Mouse (Mus musculus) CH12.LX (cell line): ENCODE results near the gene Arid5b. TPM values are rescaled to one million over a fixed set of nuclear protein-coding genes. Genes with fewer than 3 reads are reported as not detected.

Experiments used
- DNase-seq: peaks from one replicate; pipeline ENCODE4 v3.0.0-alpha.2; 2013; ENCODE audit errors: extremely low read depth
- H3K27ac ChIP-seq: 2 replicates; pipeline ENCODE4 v1.5.1; 2012; ENCODE audit warnings: low read depth, mild to moderate bottlenecking, control low read depth, moderate library complexity; ENCODE audit not compliant: insufficient read depth
- H3K27me3 ChIP-seq: replicated peaks from 2 replicates; pipeline ENCODE3; 2012; ENCODE audit warnings: inconsistent platforms
- H3K36me3 ChIP-seq, 2 experiments: replicated peaks in 1 of 2; 2 replicates each; pipeline versions ENCODE3 to v1.6.1; 2012; ENCODE audit warnings: inconsistent platforms in 1 of 2, low read length in 1 of 2, mild to moderate bottlenecking in 1 of 2, mixed read lengths in 1 of 2, moderate library complexity in 1 of 2; ENCODE audit not compliant: control insufficient read depth in 1 of 2, insufficient read depth in 1 of 2
- H3K4me1 ChIP-seq, 2 experiments: 2 replicates each; pipeline ENCODE4 v1.6.1; 2012; ENCODE audit warnings: inconsistent platforms in 1 of 2, moderate library complexity in 1 of 2; ENCODE audit not compliant: insufficient read depth in 2 of 2, control insufficient read depth in 1 of 2
- H3K4me2 ChIP-seq: 2 replicates; pipeline ENCODE4 v1.6.1; 2012; ENCODE audit warnings: low read depth, mild to moderate bottlenecking, control low read depth; ENCODE audit not compliant: poor library complexity, insufficient read depth, severe bottlenecking
- H3K4me3 ChIP-seq, 3 experiments: fragments of 150-350 bp in 1 of 3; sonication (generic) in 1 of 3; replicated peaks in 1 of 3; 2 replicates each; pipeline versions ENCODE3 to v1.5.1; 2011 to 2012; ENCODE audit warnings: low read depth in 2 of 3, low read length in 2 of 3, mild to moderate bottlenecking in 2 of 3, moderate library complexity in 2 of 3, control low read depth in 1 of 3, improper control_type of control experiment in 1 of 3, inconsistent platforms in 1 of 3, mixed read lengths in 1 of 3; ENCODE audit not compliant: poor library complexity in 1 of 3
- H3K79me2 ChIP-seq: replicated peaks from 2 replicates; pipeline ENCODE4 v1.6.1; 2012; ENCODE audit warnings: mild to moderate bottlenecking, moderate library complexity; ENCODE audit not compliant: control insufficient read depth, poor library complexity, insufficient read depth, severe bottlenecking; ENCODE audit errors: extremely low read depth
- H3K9ac ChIP-seq: 2 replicates; pipeline ENCODE4 v1.6.1; 2012; ENCODE audit warnings: low read depth, mild to moderate bottlenecking, control low read depth, moderate library complexity; ENCODE audit not compliant: insufficient read depth
- H3K9me3 ChIP-seq: replicated peaks from 2 replicates; pipeline ENCODE3; 2012; ENCODE audit warnings: low read length, inconsistent platforms, mixed read lengths
- ELF1 ChIP-seq: IDR thresholded peaks from 2 replicates; pipeline ENCODE4 v1.6.1; 2014; ENCODE audit warnings: low read depth, mild to moderate bottlenecking, inconsistent platforms, low read length, improper control_type of control experiment
- EP300 ChIP-seq: IDR thresholded peaks from 2 replicates; pipeline ENCODE4 v1.6.1; 2011; ENCODE audit warnings: low read length, improper control_type of control experiment
- HCFC1 ChIP-seq: IDR thresholded peaks from 2 replicates; pipeline ENCODE4 v1.6.1; 2012; ENCODE audit warnings: low read depth, mild to moderate bottlenecking, inconsistent platforms, low read length, improper control_type of control experiment
- MAFK ChIP-seq: IDR thresholded peaks from 2 replicates; pipeline ENCODE4 v1.6.1; 2011; ENCODE audit warnings: low read length, improper control_type of control experiment; ENCODE audit not compliant: insufficient replicate concordance
- MAX ChIP-seq: IDR thresholded peaks from 2 replicates; pipeline ENCODE4 v1.6.1; 2011; ENCODE audit warnings: low read length, improper control_type of control experiment
- MEF2A ChIP-seq: IDR thresholded peaks from 2 replicates; pipeline ENCODE4 v1.6.1; 2014; ENCODE audit warnings: low read depth, mild to moderate bottlenecking, inconsistent platforms, low read length, improper control_type of control experiment, borderline replicate concordance
- MYC ChIP-seq: IDR thresholded peaks from 2 replicates; pipeline ENCODE4 v1.6.1; 2011; ENCODE audit warnings: low read depth, mild to moderate bottlenecking, improper control_type of control experiment, low read length
- NRF1 ChIP-seq: IDR thresholded peaks from 2 replicates; pipeline ENCODE4 v1.6.1; 2014; ENCODE audit warnings: low read depth, mild to moderate bottlenecking, inconsistent platforms, low read length, improper control_type of control experiment, moderate library complexity
- PAX5 ChIP-seq: IDR thresholded peaks from 2 replicates; pipeline ENCODE4 v1.6.1; 2012; ENCODE audit warnings: low read length, inconsistent platforms, mixed read lengths
- SIN3A ChIP-seq: IDR thresholded peaks from 2 replicates; pipeline ENCODE4 v1.6.1; 2012; ENCODE audit warnings: low read length, improper control_type of control experiment, inconsistent platforms
- SMC3 ChIP-seq: IDR thresholded peaks from 2 replicates; pipeline ENCODE4 v1.6.1; 2011; ENCODE audit warnings: low read depth, low read length, improper control_type of control experiment
- TBP ChIP-seq: conservative IDR thresholded peaks from 2 replicates; pipeline ENCODE4 v1.6.1; 2011; ENCODE audit warnings: low read depth, low read length, improper control_type of control experiment
- ZKSCAN1 ChIP-seq: IDR thresholded peaks from 2 replicates; pipeline ENCODE4 v1.6.1; 2012; ENCODE audit warnings: low read depth, inconsistent platforms, low read length, improper control_type of control experiment, borderline replicate concordance
- ZNF384 ChIP-seq: IDR thresholded peaks from 2 replicates; pipeline ENCODE4 v1.6.1; 2012; ENCODE audit warnings: low read depth, low read length, improper control_type of control experiment, inconsistent platforms
- dilution Hi-C: fragments of 300-500 bp; cut with MboI; formaldehyde crosslinking; loops from 2 replicates; pipeline ENCODE4 v1.14.3; 2020; ENCODE audit warnings: low sequenced_read_pairs; ENCODE audit not compliant: extremely low pct_unique_long_range_greater_than_20kb, extremely low pct_ligation_motif_present
- in situ Hi-C: fragments of 300-500 bp; cut with MboI; formaldehyde crosslinking; loops from 3 replicates; pipeline ENCODE4 v1.14.3; 2019; ENCODE audit warnings: low sequenced_read_pairs, low pct_ligation_motif_present, low pct_unique_long_range_greater_than_20kb, mixed read lengths
- polyA plus RNA-seq: library from polyadenylated mRNA; unstranded; fragments of >175 nt; gene quantifications from 2 replicates; pipeline ENCODE4 v1.2.1, GENCODE M21; 2012; ENCODE audit warnings: low read depth; ENCODE audit not compliant: insufficient read length
- total RNA-seq, 2 experiments: library from RNA; depleted of rRNA; stranded (reverse); fragments of 300-350 nt in 1 of 2; fragments of >200 nt in 1 of 2; gene quantifications; 2 replicates each; pipeline ENCODE4 v1.2.3; 2012 to 2014

The Arid5b gene
- total and polyA plus RNA-seq, 3 experiments, result 1.1 to 2.6 (median 1.8) TPM

GRCm38 (mm10) chr10:68240804-68241485 lies 37.6 kb downstream of the Arid5b start:
- in situ Hi-C loops, result no loop called here
- Histone ChIP-seq H3K27ac (peak overlapping the region; percentile 30; the same call in 1 of the 2 replicates), H3K79me2 (no peaks in the 10 kb centered on the region), H3K4me2 (no peak overlapping the region), H3K36me3 (peaks cover 2 to 22% of the 10 kb centered on the region in 2 experiments), H3K9ac (no peak overlapping the region), H3K4me1 (peaks cover 7 to 30% of the 10 kb centered on the region in 2 experiments; a peak in 3 of 4 replicates), H3K27me3 (no peaks in the 10 kb centered on the region), H3K4me3 (no peak overlapping the region), H3K9me3 (no peaks in the 10 kb centered on the region)
- TF ChIP-seq MAX, result no peak
- no peak for TF ChIP-seq HCFC1
- no peak for TF ChIP-seq TBP
- no peak for DNase-seq
- dilution Hi-C loops, result no loop called here

- in situ Hi-C loops, result no loop called here
- Histone ChIP-seq H3K9me3 (no peaks in the 10 kb centered on the region), H3K36me3 (peaks cover 2 to 26% of the 10 kb centered on the region in 2 experiments), H3K79me2 (no peaks in the 10 kb centered on the region), H3K27me3 (no peaks in the 10 kb centered on the region), H3K4me3 (no peak overlapping the region), H3K27ac (peak overlapping the region; percentile 48; the same call in 1 of the 2 replicates), H3K9ac (0 out of 2 replicates have a peak overlapping the region, but pooled peaks have one; percentile 17), H3K4me1 (peaks cover 7 to 30% of the 10 kb centered on the region in 2 experiments; a peak in 3 of 4 replicates), H3K4me2 (peak overlapping the region; percentile 98)
- TF ChIP-seq MYC (0 out of 2 replicates have a peak, but pooled peaks have one; percentile 38), ZKSCAN1 (no peak), ZNF384 (peak; percentile 86)
- dilution Hi-C loops, result no loop called here
- no peak for DNase-seq
These were observed 38.3 kb downstream of the Arid5b start for GRCm38 (mm10) chr10:68240094-68240803.

- Histone ChIP-seq H3K27me3 (no peaks in the 10 kb centered on the region), H3K36me3 (peaks cover 2 to 27% of the 10 kb centered on the region in 2 experiments), H3K4me2 (peak overlapping the region; percentile 98), H3K4me1 (peaks cover 7 to 30% of the 10 kb centered on the region in 2 experiments; a peak in 3 of 4 replicates), H3K27ac (peak overlapping the region; percentile 62; the same call in 1 of the 2 replicates), H3K9ac (peak overlapping the region; percentile 17), H3K4me3 (no peak overlapping the region), H3K79me2 (no peaks in the 10 kb centered on the region), H3K9me3 (no peaks in the 10 kb centered on the region)
- in situ Hi-C loops (no loop called here), dilution Hi-C loops (no loop called here)
- no peak for DNase-seq
- TF ChIP-seq EP300 (0 out of 2 replicates have a peak, but pooled peaks have one; percentile 2), NRF1 (no peak), MAX (no peak), MEF2A (no peak), SIN3A (no peak), MAFK (no peak), ELF1 (no peak), ZNF384 (0 out of 2 replicates have a peak, but pooled peaks have one; percentile 19), SMC3 (no peak), PAX5 (no peak), TBP (no peak)
These were observed 39.0 kb downstream of the Arid5b start for GRCm38 (mm10) chr10:68239426-68240070.
